Mouse (Mus musculus): Measurements from ENCODE around the gene Arntl. TPM values are rescaled to one million over a fixed set of nuclear protein-coding genes. Genes with fewer than 3 reads are reported as not detected.

The Arntl gene
- 10 to 100 TPM; 19.0 to 21.1 TPM for total RNA-seq (2023)

GRCm38 (mm10) chr7:113206644-113207470 is at the start of gene Arntl:
TSS of gene Arntl (plus strand) at chr7:113207465.

Other genes with a start within 250 kb of the Arntl start
- 10 to 100 TPM; 19.0 to 21.4 TPM for gene Btbd10, start 161.9 kb downstream of the Arntl start, total RNA-seq (2023)
- gene Pth, start 181.1 kb downstream of the Arntl start, total RNA-seq (2023) = not detected